Mouse (Mus musculus) CD4-positive, CD25-positive, alpha-beta regulatory T cell, adult 9 weeks (primary cell): ENCODE measurements around the gene Prss36. TPM values are rescaled to one million over a fixed set of nuclear protein-coding genes. Genes with fewer than 3 reads are reported as not detected.

Source experiments
- polyA plus RNA-seq: library from polyadenylated mRNA; unstranded; fragments of 100-300 nt; shearing (Covaris generic); gene quantifications from one replicate; pipeline ENCODE4 v1.2.1, GENCODE M21; 2017

Gene Prss36
- polyA plus RNA-seq: 4.9 TPM

DNA sequence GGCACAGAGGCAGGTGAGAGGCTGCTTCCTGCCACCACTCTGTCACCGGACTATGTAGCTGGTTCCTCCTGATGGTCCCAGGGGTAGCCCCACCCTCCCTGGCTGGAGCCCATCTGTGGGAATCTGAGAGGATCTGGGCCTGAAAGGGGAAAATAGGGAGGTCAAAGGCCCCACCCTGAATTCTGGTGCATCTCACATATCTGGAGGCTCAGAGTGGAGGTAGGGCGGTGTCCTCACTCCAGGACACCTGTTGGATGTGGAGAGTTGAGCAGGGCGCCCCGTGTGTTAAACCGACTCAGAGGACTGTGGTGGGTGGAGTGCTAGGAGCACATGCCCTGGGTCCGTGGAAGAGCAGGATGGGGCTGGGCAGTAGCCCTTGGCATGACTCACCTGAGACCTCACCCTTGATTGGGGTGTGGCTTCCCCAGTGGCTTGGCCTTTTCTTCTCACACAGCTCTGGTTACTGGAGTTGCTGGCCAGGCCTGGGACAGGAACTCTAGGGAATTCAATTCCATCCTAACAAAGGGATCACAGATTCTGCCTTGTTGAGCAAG is at the start of gene Prss36:
Gene Prss36 (minus strand): TSS at position 256 of the 554 bp plus-strand sequence.

DNA sequence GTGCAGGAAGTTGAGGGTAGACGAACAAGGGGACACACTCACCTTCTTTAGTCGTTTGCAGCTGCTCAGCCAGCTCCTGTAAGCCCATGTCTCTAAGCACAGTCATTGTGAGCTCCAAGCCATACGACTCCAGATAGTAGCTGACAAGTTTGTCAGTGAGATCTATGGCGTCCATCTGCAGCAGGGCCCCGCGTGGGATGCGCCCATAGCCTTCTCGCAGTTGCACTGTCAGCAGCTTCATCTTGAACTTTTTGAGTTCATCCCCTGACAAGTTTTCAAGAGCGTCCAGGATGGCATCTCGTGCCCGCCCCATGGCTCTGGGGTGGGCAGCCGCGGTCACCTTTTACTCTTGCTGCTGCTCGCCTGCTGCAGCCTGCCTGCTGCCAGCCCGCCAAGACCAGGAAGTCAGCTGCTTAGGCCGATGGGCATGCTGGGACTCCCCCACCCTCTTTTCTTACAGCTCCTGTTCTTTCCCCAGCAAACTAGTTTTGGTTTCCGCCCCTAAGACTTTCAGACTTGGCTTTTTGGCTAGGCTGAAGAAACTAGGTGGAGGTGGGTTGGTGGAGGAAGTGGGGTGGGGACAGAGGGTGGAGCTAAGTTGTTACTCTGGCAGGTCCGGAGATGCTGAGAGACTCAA is 46.9 kb upstream of the Prss36 start, which contains the start of gene Pycard:
Gene Pycard (minus strand): TSS at position 527 of the 637 bp plus-strand sequence.

DNA sequence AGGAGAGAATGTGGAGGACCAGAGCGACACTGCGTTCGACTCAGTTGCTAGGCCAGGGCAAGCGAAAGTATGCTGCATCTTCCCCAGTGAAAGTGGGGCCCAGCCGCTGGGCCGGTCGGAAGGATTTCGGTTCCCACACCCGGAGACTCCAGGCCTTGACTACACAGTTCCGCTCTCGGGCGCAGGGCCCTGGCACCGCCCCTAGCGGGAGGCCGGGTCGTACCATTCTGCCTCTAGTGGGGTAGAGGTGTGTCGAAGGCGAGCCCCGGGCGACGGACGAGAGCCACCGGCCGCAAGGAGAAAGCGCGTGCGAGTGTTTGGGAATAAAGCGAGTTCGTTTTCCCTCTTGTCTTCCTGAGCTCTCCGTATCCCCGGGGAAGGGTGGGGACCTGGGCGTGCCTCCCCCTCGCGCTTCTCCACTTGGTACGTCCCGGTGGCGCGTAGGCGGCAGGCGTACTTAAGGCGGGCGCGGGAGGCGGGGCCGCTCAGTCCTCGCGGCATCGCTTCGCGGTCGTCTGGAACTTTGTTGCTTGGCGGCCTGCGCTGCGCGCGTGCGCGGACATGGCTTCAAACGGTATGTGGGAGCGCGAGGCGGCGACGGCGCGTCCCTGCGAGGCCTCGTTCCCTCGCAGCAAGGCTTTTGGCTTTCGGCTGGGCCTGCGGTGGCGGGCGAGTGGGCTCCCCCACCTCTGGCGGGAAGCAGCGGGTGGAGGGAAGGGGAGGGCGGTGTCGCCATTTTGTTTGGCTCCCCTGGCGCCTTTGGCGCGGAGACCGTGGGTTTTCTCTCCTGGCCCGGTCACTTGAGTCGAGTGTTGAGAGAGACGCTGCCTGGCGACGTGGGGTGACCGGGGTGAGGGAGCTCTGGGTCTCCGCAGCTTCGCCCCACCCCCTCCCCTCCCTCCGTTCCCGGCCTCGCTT is 20.7 kb upstream of the Prss36 start, which contains the start of gene Fus:
Gene Fus (plus strand): TSS at position 454 of the 918 bp plus-strand sequence.

DNA sequence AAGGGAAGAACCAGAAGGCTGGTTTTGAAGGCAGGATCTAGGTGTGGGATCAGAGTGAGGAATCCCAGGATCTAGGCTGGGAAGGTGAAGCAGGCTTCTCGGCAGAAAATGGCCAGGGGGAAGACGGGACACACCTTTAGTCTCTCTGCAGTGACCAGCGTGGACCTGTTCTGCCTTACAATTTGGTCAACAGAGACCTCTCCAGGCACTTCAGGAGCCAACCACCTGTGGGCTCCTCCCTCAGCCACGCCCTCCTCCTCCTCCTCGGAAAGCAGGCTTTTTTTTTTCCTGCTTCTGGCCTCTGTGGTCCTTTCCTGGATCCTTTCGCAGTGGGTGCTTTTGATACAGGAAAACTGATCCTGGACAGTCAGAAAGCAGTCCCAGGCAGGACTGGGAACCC is 16.6 kb downstream of the Prss36 start, which contains the start of gene Prss8:
Gene Prss8 (minus strand): TSS at position 182 of the 400 bp plus-strand sequence.

DNA sequence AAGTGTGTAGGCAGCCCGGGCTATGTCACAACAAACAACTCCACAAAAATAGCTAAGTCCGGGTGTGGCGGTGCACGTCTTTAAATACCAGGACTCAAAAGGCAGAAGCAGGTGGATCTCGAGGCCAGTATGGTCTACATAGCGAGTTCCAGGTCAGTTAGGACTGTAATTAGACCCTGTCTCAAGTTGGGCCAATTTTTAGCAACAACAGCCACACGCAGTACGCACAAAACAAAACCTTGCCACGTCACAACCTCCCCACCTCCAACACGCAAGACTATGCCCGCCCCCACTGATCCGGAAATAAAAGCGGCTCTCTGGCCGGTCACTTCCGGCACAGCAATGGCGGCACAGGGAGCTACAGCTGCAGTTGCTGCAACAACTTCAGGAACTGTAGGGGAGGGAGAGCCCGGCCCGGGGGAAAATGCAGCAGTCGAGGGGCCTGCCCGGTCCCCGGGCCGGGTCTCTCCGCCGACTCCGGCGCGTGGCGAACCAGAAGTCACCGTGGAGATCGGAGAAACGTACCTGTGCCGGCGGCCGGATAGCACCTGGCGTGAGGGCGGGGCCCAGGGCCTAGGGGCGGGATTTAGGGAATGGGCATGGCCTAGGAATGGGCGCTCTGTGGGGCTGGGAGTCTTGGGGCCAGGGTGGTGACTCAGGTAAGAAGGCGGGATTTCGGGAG is 34.2 kb downstream of the Prss36 start, which contains the start of gene Kat8:
Gene Kat8 (plus strand): TSS at position 327 of the 682 bp plus-strand sequence.

DNA sequence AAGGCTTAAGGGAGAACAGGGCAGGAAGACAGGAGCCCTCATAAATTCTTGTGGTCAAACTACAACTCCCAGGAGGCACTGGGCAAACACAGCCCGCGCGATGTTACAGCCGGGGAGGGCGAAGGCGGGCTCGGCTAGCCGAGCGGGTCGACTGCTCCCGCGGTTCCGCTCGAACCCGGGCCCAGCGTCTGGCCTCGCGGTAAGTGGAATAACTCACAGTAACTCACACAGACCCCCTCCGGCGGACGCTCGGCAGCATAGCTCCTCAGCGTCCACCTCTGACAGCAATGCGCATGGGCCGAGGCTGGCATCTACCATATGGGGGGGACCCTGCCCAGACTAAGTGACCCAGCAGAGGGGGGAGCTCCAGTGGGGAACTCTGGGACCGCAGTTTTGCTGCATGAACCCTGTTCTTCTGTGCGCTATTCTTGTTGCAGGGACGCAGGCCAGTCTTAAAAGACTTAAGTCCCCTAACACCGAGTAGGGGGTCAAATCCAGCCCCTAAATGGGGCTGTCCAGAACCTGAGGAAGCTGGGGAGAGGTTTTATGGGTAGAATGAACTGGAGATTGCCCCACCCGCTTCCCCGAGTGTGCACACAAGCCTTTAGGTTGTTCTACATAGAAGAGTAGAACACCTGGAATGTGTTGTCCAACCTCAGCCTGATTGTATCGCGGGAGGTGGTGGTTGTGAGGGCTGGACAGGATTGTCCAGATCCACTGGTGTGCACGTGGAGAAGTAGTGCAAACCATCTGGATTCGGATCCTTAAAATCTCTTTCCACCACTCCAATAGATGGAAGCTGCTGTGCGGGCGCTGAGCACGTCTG is 42.3 kb downstream of the Prss36 start, which contains the start of gene Bckdk:
Gene Bckdk (plus strand): TSS at position 112 of the 826 bp plus-strand sequence.

DNA sequence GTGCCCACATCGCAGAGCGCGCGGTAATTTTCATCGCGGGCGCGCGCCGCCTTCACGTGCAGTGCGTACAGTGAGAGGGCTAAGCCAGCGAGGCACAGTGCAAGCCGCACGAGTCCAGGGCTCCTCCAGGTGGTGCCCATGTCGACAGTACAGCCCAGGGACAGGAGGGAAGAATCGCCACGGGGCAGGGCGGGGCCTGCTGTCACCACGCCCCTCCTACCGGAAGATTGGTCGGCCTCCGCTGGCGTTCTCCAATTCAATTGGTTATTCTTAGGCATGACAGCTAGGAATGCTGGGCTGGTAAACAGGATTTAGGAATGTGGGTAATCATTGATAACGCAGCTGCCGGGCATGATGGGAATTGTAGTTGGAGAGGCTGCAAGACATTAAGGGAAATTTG is 51.1 kb downstream of the Prss36 start, which contains the start of the genes Gm21974 and Vkorc1:
Gene Gm21974 (minus strand): TSS at position 13 of the 400 bp plus-strand sequence.
Gene Vkorc1 (minus strand): TSS at position 176 of the 400 bp plus-strand sequence.

DNA sequence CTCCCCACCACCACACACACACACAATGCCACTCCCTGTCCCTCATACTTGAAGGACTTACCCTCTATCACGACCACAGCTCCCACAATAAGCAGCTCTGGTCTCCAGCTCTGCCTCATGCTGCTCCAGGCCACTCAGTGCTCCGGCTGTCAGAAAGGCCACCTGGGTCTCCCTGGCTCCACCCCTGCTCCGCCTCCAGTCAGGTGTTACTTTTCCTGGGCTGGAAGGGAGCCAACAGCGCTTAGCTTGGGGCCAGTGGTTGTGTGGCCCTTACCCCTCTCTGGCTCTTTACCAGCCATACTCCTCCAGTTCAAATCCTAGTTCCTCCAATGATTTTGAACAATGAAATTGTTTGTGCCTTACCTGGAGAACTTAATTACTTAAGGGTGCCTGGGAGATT is 55.7 kb downstream of the Prss36 start, which contains the start of gene Prss53:
Gene Prss53 (minus strand): TSS at position 173 of the 400 bp plus-strand sequence.

Other genes with a start within 250 kb of the Prss36 start
- 8.8 TPM for gene Bcl7c, start 237.8 kb downstream of the Prss36 start, polyA plus RNA-seq
- gene Ctf1, start 234.0 kb downstream of the Prss36 start, polyA plus RNA-seq: not detected
- not detected for gene Ctf2, start 214.6 kb downstream of the Prss36 start, polyA plus RNA-seq
- gene Fbxl19, start 202.2 kb downstream of the Prss36 start, polyA plus RNA-seq: 0.87 TPM
- gene Orai3, start 176.9 kb downstream of the Prss36 start, polyA plus RNA-seq: 31.0 TPM
- 1.8 TPM for gene Setd1a, start 170.1 kb downstream of the Prss36 start, polyA plus RNA-seq
- gene Gm49388, start 161.1 kb downstream of the Prss36 start, polyA plus RNA-seq: not detected
- gene Hsd3b7, start 146.1 kb downstream of the Prss36 start, polyA plus RNA-seq: 2.5 TPM
- gene Stx4a, start 122.4 kb downstream of the Prss36 start, polyA plus RNA-seq: 174 TPM
- 0.15 TPM for gene Stx1b, start 122.2 kb downstream of the Prss36 start, polyA plus RNA-seq
- gene Zfp646, start 70.5 kb downstream of the Prss36 start, polyA plus RNA-seq: 57.7 TPM
- gene Zfp668, start 69.9 kb downstream of the Prss36 start, polyA plus RNA-seq: 19.7 TPM
- gene Prss53, start 55.8 kb downstream of the Prss36 start, polyA plus RNA-seq: 0.94 TPM
- not detected for gene Gm21974, start 51.3 kb downstream of the Prss36 start, polyA plus RNA-seq
- gene Vkorc1, start 51.1 kb downstream of the Prss36 start, polyA plus RNA-seq: 63.8 TPM
- gene Bckdk, start 42.6 kb downstream of the Prss36 start, polyA plus RNA-seq: 62.3 TPM
- 57.8 TPM for gene Kat8, start 34.2 kb downstream of the Prss36 start, polyA plus RNA-seq
- gene Prss8, start 16.6 kb downstream of the Prss36 start, polyA plus RNA-seq: not detected
- gene Fus, start 20.7 kb upstream of the Prss36 start, polyA plus RNA-seq: 203 TPM
- gene Pycard, start 47.1 kb upstream of the Prss36 start, polyA plus RNA-seq: 357 TPM
- gene Trim72, start 57.2 kb upstream of the Prss36 start, polyA plus RNA-seq: not detected
- gene Itgam, start 115.9 kb upstream of the Prss36 start, polyA plus RNA-seq: 1.6 TPM
- gene Gm49368, start 116.0 kb upstream of the Prss36 start, polyA plus RNA-seq: not detected
- 0.32 TPM for gene Itgax, start 182.8 kb upstream of the Prss36 start, polyA plus RNA-seq
- 1.8 TPM for gene Itgad, start 207.7 kb upstream of the Prss36 start, polyA plus RNA-seq